Comparison of ENCODE assay signal across 17 mouse cellular contexts in genomic region chr2:124168411-124168810, GRCm38 (mm10).
"Had no signal": no experiment of that assay in that cellular context is flagged by ENCODE, and none has a peak within 500 bp of the region (broad histone marks: within the 10 kb centered on the region; RNA-seq: fewer than 3 reads in every experiment).

No protein-coding gene starts in this region.

- H3K36me3 ChIP-seq: lung, embryonic 15.5 days; midbrain, embryonic 10.5 days; midbrain, embryonic 13.5 days; midbrain, embryonic 15.5 days; neural tube, embryonic 13.5 days; neural tube, embryonic 15.5 days had no signal

- DNase-seq: lung, adult 18-20 months; lung, postnatal 14 days; lung, postnatal 4 days; retina, postnatal 1 day; right cerebral cortex, adult 18-20 months; right cerebral cortex, postnatal 25 days; right cerebral cortex, postnatal 4 days; spleen, adult 18-20 months; thymus, adult 18-20 months; thymus, postnatal 14 days; thymus, postnatal 36 days had no signal

- H3K27me3 ChIP-seq: lung, embryonic 15.5 days; midbrain, embryonic 15.5 days; neural tube, embryonic 13.5 days; neural tube, embryonic 15.5 days had no signal

- H3K4me3 ChIP-seq: lung, embryonic 15.5 days; midbrain, embryonic 10.5 days; midbrain, embryonic 13.5 days; midbrain, embryonic 15.5 days; neural tube, embryonic 13.5 days; neural tube, embryonic 15.5 days had no signal

- H3K4me2 ChIP-seq: lung, embryonic 15.5 days; midbrain, embryonic 13.5 days; midbrain, embryonic 15.5 days; neural tube, embryonic 13.5 days; neural tube, embryonic 15.5 days had no signal
